Mouse (Mus musculus): Measurements from ENCODE around the gene Whrn.

- no peak for TF ChIP-seq CTCF (IDR thresholded peaks at IDR 0.05; ENCODE audit: low read depth)
- no peak for TF ChIP-seq EP300 (optimal IDR thresholded peaks at IDR 0.05)
Measured at GRCm38 (mm10) chr4:63544494-63545230, 48.9 kb upstream of the Whrn start, which contains the start of gene Atp6v1g1.
